Mouse (Mus musculus): Measurements from ENCODE around the gene Scimp.
"Not testable (repeated sequence)": the region's sequence is repeated elsewhere in the genome, so short reads cannot be mapped to it uniquely, and the experiment has no call there.

The Scimp gene

GRCm38 (mm10) chr11:70785908-70786307 is 26.5 kb downstream of the Scimp start:
- in situ Hi-C loops (cut with MboI; ENCODE audit: low pct_unique_long_range_greater_than_20kb in 1 of 2, low sequenced_read_pairs in 2 of 2, unreplicated experiment in 1 of 2) = no loop called here

- in situ Hi-C loops (cut with MboI; ENCODE audit: low pct_unique_long_range_greater_than_20kb in 1 of 2, low sequenced_read_pairs in 2 of 2, unreplicated experiment in 1 of 2) = not testable (repeated sequence)
These were observed 34.3 kb downstream of the Scimp start for GRCm38 (mm10) chr11:70778058-70778457.

GRCm38 (mm10) chr11:70777634-70778033 is 34.8 kb downstream of the Scimp start:
- in situ Hi-C loops (cut with MboI; ENCODE audit: low pct_unique_long_range_greater_than_20kb in 1 of 2, low sequenced_read_pairs in 2 of 2, unreplicated experiment in 1 of 2) = no loop called here

DNA sequence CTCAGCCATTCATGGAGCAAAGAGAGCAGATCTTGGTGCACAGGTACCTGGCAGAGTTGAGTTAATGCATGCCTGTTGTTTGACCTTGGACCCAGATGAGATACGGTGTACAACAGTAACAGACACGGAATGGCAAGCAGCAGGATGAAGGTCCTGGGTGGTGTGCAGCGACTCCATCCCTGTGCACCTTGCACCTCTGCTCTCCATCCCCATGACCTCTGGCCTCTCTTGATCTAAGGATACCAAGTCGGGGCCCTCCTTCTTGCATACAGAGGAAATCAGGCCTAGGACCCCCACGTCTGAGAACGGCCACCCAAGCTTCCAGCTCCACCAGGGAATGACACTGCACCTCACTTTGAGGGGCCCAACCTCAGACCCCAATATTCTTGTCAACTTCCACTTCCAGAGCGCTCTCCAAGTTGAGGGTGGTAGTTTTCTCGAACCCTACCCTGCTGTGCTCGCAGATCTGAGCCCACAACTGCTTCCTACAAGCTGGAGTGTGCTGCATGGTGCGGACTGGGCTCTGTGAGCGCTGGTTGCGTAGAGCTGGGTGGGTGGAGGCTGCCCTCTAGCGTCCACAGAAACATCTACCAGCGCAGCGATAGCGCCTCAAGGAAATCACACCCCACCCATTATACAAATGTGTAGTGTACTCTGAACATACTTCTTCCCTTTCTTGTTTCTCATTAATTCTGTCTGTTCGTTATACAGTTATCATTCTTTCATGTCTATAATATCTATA is 35.4 kb downstream of the Scimp start:
- in situ Hi-C loops (cut with MboI; ENCODE audit: low pct_unique_long_range_greater_than_20kb in 1 of 2, low sequenced_read_pairs in 2 of 2, unreplicated experiment in 1 of 2) = no loop called here

DNA sequence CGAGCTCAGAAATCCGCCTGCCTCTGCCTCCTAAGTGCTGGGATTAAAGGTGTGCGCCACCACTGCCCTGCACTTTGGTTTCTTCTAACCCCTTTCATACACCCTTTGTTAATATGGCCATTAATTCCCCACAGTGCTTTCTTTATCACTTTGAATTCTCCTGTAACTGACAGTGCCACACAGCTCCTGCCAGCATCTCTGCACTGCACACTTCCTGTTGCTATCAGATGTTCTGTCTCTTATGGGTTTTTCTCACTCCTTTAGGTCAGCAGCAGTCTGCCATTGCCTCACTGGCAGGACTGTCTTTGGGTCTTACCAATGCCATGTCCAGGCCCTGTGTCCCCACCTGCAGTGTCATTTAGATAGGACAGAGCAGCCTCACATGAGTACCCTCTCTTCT is 41.6 kb downstream of the Scimp start:
- in situ Hi-C loops (cut with MboI; ENCODE audit: low pct_unique_long_range_greater_than_20kb in 1 of 2, low sequenced_read_pairs in 2 of 2, unreplicated experiment in 1 of 2) = no loop called here

DNA sequence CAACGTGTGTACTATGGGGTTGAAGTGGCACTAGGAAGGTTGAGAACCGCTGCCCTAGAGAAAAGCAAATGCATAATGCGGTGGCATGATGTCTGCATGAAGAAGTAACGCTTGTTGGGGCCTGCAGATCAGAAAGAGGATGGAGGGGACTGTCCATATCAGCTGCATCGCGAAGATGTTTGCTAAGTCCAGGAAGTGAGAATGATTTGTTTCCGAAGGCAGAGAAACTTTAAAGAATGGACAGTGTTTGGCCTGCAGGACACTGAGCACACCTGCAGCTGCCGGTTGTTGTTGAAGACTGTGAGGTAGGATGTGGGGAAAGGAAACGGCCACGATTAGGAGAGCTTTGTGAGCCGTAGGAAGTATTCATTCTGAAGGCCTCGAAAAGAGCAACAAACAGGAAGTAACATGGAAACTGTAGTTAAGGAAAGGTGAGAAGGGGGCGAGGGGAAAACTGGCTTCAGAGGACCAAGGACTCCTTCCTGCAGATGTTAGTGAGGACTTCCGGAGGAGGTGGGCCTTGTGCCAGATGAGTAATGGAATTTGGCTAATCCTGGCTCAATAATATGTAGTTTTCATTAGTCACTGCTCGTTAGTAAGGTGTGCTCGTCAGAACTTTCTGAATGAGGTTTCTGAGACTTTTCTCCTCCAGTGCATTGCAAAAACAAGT is 46.5 kb downstream of the Scimp start:
- in situ Hi-C loops (cut with MboI; ENCODE audit: low pct_unique_long_range_greater_than_20kb in 1 of 2, low sequenced_read_pairs in 2 of 2, unreplicated experiment in 1 of 2) = no loop called here

DNA sequence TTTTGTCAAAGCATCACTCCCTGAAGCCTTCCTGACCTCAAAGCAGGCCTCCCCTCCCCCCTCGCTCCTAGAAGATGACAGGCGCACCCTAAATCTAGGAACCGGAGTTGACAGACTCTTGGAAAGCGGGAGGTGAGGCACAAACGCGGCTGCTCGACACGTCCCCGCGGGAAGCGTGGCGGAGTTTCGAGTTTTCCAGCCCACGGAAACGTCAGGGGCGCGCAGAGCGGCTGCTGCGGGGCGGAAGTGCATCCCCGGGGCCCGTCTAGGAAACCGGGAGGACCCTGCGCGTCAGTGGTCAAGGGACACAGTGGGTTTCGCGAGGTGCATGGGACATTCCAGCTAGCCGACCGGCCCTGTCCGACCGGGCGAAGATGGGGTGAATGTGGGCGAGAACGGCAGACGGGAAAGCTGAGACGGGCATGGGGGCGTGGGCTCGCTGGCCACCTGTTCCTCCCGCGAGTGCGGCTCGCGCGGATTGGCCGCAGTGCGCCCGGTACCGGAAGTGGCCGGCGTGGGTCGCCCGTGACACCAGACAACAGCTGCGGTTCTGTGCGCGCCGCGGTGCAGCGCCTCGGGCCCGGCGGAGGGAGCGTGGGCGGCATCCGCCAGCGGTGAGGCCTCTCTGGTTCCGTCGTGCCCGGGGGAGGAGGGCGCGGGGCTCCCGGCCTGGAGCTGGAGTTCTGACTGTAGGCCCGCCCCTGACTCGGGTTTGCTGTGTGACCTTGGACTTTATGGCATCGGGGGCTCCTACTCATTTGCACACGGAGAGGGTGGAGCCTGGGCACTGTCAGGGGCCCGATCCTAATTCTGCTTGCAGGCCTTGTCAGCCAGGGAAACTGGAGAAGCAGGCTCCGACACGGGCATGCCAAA is 48.2 kb downstream of the Scimp start, which contains the start of gene Zfp3:
Gene Zfp3 (plus strand): TSS at position 274 of the 873 bp plus-strand sequence.
- in situ Hi-C loops (cut with MboI; ENCODE audit: low pct_unique_long_range_greater_than_20kb in 1 of 2, low sequenced_read_pairs in 2 of 2, unreplicated experiment in 1 of 2) = no loop called here

DNA sequence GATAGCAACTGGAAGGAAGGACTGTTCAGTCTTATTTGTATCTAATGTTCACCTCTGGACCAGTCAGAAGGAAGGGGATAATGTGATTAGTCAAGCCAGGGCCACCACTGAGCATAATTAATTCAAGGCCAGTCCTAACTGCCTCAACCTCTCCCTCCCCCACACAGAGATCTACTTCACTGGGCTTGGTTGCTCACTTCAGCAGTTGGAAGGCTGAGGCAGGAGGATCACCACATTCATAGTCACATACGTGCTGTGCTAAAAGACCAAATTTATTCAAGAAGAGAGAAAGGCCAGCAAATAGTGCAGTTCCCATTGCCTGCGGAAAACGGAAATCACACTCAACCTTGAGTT is 48.8 kb downstream of the Scimp start:
- in situ Hi-C loops (cut with MboI; ENCODE audit: low pct_unique_long_range_greater_than_20kb in 1 of 2, low sequenced_read_pairs in 2 of 2, unreplicated experiment in 1 of 2) = no loop called here

- in situ Hi-C loops (cut with MboI; ENCODE audit: low pct_unique_long_range_greater_than_20kb in 1 of 2, low sequenced_read_pairs in 2 of 2, unreplicated experiment in 1 of 2) = no loop called here
These were observed 49.7 kb downstream of the Scimp start for GRCm38 (mm10) chr11:70762641-70763040.

DNA sequence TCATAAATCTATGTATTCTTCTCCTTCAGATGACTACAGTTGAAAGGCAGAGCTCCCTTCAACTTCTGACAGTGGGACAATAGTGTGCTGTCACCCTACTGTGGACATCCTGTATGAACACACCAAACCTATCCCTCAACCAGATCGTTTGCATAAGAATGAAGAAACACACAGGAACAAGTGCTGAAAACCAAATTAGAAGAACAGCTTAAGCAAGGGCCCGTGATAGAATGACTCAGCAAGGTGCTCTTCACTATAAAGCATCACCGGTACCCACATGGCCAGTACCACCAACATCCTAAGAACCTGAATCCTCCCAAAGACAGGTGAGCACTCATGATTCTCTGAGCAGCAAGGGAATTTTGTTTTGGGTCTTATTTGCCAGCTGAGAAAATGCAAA is 51.9 kb downstream of the Scimp start:
- in situ Hi-C loops (cut with MboI; ENCODE audit: low pct_unique_long_range_greater_than_20kb in 1 of 2, low sequenced_read_pairs in 2 of 2, unreplicated experiment in 1 of 2) = not testable (repeated sequence)

DNA sequence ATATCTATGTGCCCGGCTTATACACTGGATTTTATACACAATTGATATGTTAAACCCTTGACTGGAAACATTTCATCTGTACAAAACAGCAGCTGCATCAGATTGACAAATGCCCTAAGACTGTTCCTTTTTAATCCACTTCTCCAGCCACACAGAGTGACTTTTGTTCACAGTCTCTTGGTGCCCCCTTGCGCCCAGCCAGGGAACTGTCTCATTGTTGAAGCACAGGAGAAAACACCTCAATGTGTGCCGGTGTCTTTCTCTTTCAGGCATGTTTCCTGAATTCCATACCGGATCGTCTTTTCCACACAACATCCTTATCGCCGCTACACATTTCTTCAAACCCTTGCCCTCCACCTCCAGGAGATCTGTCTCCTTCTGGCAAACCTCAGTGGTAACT is 56.7 kb downstream of the Scimp start:
- in situ Hi-C loops (cut with MboI; ENCODE audit: low pct_unique_long_range_greater_than_20kb in 1 of 2, low sequenced_read_pairs in 2 of 2, unreplicated experiment in 1 of 2) = loop anchor here in 1 of 2 experiments (10.0 kb wide), 1 partner anchor 251 kb away; the partner anchor contains the start of gene Tm4sf5

- in situ Hi-C loops (cut with MboI; ENCODE audit: low pct_unique_long_range_greater_than_20kb in 1 of 2, low sequenced_read_pairs in 2 of 2, unreplicated experiment in 1 of 2) = loop anchor here in 1 of 2 experiments (5.0 to 10.0 kb wide), 2 partner anchors 123 to 250 kb away; partner anchors contain the start of gene Tm4sf5
These were observed 57.4 kb downstream of the Scimp start for GRCm38 (mm10) chr11:70754958-70755357.

DNA sequence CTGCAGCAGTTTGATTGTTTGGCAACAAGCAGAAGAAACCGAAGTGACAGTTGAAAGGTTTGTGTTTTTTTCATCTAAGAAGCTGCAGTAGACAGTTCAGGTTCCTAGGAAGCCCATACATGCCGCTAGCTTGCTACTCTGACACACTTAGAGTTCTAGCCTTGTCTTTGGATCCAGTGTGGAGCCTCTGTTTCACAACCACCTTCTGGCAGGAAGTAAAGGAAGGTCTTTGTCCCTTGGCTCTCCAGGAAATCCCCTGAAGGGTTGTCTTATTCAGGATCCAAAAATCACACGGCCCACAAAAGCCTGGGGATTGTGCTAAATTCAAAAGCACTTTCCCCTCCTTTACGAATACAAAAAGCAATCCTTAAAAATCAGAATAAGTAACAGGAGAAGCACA is 57.9 kb downstream of the Scimp start:
- in situ Hi-C loops (cut with MboI; ENCODE audit: low pct_unique_long_range_greater_than_20kb in 1 of 2, low sequenced_read_pairs in 2 of 2, unreplicated experiment in 1 of 2) = loop anchor here in 1 of 2 experiments (5.0 to 10.0 kb wide), 2 partner anchors 122 to 250 kb away; partner anchors contain the start of gene Tm4sf5

- in situ Hi-C loops (cut with MboI; ENCODE audit: low pct_unique_long_range_greater_than_20kb in 1 of 2, low sequenced_read_pairs in 2 of 2, unreplicated experiment in 1 of 2) = loop anchor here in 1 of 2 experiments (5.0 to 10.0 kb wide), 2 partner anchors 121 to 248 kb away; partner anchors contain the start of gene Tm4sf5
These were observed 59.2 kb downstream of the Scimp start for GRCm38 (mm10) chr11:70753146-70753545.

GRCm38 (mm10) chr11:70752337-70753017 is 59.9 kb downstream of the Scimp start:
- in situ Hi-C loops (cut with MboI; ENCODE audit: low pct_unique_long_range_greater_than_20kb in 1 of 2, low sequenced_read_pairs in 2 of 2, unreplicated experiment in 1 of 2) = loop anchor here in 1 of 2 experiments (5.0 to 10.0 kb wide), 2 partner anchors 120 to 248 kb away; partner anchors contain the start of gene Tm4sf5

- in situ Hi-C loops (cut with MboI; ENCODE audit: low pct_unique_long_range_greater_than_20kb in 1 of 2, low sequenced_read_pairs in 2 of 2, unreplicated experiment in 1 of 2) = no loop called here
These were observed 64.4 kb downstream of the Scimp start for GRCm38 (mm10) chr11:70747876-70748545.

DNA sequence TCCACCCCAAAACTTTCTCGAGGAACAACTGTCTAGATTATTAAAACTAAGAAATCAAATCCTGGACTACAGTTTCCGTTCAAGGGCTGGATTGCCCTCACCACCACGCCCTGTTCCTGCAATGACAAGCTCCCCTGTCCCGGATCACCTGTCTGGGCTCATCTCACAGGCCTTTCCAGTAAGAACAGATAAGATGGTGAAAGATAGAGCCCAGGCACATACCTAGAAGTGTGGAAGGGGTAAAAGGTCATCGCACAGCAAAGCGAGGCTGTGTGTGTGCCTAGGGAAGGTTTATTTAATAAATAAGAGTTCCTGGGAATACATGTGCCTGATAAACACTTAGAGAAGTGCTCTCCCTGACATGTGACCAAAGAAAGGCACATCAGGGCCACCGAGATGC is 66.8 kb downstream of the Scimp start:
- in situ Hi-C loops (cut with MboI; ENCODE audit: low pct_unique_long_range_greater_than_20kb in 1 of 2, low sequenced_read_pairs in 2 of 2, unreplicated experiment in 1 of 2) = no loop called here

Data from mouse embryonic stem cell (cell line).